Mouse (Mus musculus): ENCODE results near the gene Flnb.
A peak's percentile ranks its signal among the peaks of the same experiment; 100 is the strongest.

Flnb gene

DNA sequence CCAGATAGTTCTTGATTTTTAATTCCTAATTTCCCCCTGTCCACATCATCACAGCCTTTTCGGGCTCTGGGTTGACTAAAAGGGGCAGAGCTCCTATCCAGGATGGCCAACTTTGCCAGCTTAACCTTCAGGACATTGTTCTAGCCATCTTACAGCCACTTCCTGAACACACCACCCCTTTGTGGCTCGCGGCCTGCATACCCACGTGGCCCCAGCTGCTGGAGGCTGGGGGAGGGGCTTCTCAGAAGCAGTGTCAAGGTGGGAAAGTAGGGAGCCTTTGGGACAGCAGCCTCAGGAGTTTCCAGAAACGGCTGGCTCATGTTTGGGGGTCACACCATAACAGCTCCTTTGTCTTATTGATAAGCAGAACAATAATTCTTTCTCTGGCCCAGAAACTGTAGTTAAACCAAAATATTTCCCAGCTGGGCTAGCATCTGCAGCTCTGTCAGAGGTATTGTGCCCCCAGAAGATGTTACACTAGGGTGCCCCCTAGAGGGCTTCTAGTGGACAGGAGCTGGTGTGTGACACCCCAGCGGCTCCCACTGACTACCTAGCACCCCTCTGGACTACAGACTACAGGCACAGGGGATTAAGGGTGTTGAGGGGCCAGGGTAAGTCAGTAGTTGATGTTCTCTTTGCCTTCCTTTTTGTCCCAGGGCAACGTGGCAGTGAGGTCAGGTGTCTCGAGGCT is 126.7 kb downstream of the Flnb start:
- no peak for DNase-seq (ENCODE audit: low spot score)

DNA sequence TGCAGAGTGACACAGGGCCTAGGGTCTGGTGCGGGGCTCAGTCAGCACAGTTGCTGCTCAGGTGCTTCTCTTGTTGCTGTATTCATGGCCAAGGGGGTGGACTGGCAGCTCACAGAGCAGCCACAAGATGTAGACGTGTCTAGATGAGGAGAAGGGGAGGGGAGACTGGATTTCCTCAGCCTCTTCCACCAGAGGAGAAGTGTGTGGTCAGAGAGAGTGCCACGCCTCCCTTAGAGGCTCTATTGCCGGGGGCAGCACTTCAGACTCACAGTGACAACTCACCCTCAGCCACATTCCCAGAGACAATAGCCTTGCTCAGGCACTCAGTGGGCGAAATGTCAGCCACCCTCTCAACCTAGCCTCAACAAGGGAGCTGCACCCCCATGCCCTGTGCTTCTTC is 127.5 kb downstream of the Flnb start:
- DNase-seq (ENCODE audit: low spot score) = no peak

DNA sequence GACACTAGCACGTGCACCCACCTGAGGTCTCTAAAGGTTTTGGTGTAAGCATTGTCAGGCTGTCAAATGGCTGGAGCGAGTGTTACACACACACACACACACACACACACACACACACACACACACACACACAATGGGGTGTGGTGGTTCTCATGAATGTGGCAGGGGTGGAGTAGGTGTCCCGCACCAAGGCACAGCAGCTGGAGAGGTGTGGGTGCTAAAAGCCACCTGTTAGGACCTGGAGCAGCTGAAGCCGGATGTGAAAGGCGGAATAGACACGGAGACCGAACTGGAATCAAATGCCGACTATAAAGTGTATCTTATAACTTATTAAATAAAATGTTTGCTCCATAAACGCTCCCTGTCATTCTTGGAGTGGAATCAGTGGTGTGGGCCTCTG is 133.5 kb downstream of the Flnb start:
- DNase-seq (ENCODE audit: low spot score) = no peak

DNA sequence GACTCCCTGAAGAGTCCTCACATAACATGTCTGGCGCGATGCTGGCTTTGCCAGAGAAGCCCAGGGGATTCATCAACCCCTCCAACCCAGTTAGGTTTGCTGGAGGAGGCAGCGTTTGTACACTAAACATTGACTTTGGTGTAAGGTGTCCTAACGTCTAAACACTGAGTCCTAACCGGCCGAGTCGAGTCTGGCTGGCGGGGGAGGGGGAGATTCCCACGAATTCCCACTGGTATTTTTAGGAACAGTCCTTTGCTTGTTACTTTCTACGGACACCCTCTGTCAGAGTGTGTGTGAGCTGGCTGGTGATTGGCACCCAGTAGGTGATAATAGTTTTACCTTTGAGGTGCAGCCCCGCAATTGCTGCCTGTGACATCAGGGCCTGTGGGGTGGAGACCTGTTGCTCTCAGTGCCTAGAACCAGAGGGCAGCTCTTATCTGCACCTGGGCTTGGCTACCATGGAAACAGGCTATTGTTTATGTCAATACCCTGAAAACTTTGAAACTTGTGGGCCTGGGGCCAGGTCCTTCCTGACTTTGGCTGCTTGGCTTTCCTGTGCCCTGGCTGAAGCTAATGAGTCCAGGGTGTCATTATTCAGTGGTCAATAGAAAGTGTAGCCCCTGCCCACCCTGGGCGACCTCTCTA is 135.0 kb downstream of the Flnb start:
- DNase-seq (ENCODE audit: low spot score) = peak; percentile 35

DNA sequence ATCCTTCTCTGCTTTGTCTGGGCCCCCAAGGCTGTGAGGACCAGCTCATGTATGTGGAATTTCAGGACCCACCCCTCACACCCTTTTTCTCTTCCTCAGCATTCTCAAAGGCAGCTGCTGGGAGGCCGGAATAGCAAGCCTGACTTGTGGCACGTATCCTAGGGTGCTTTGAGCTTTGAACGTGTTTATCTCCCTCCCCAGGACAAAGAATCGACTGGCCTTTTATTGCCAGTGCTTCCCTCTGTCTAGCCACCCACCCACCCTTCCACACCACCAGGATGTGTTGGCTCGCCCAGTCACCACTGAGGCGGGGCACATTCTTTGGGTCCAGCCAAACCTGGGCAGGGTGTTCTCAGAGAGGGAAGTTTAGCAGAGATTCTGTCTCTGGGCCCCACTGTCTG is 136.3 kb downstream of the Flnb start:
- peak; percentile 69 for DNase-seq (ENCODE audit: low spot score)

DNA sequence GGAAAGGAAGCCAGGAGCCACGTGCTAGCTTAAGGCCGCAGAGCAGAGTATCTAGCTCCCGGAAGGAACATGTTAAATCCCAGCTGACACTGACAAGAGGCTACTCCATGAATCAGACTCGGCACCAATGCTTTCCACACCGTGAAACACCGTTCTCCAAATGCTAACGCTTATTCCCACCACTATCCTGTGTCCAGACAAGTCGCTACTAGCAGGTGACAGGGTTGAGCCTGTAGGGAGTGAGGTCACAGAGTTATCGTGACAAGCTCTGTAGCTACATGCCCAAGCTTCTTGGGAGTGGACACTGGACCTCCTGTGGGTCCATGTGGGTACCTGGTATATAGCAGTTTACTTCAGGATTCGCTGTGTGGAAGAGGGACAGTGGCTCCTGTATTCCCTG is 138.7 kb downstream of the Flnb start:
- DNase-seq (ENCODE audit: low spot score) = peak; percentile 76

DNA sequence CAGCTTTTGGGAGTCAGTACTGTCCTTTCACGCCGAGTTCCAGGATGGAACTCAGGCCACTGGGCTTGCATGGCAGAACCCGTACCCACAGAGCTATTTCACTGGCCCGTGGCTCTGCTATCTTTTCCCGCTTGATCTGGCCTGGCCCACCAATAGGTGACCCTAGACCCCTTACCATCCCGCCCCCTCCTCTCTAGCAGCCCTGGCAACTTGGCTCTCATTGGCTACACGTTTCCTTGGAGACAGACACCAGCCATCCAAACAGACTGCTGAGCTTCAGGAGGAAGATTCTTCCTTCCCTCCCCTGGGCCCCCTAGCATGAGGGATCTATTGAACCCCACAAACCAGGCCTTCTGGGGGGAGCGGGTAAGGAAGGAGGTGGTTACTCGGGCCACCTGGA is 139.3 kb downstream of the Flnb start, which contains the start of gene Gm45521:
Gene Gm45521, plus strand, starts transcription at position 240 of the 400 bp plus-strand sequence.
- DNase-seq (ENCODE audit: low spot score) = no peak

DNA sequence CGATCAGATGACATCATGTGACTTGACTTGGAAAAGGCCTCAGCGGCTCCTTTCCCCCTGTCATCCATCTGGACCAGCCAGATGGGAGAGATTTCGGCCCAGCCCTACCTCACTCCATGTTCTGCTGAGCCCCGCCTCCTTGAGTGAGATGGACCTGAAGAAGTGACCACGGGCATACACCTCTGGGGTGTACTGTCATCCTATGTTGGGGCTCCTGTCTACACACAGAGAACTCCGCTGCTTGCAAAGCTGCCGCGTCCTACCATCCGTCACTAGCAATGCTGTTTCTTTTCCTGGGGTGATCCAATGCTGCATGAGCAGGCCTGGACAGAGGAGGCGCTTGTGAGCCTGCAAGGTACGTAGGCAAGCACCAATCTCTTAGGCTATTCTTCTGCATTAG is 142.9 kb downstream of the Flnb start:
- DNase-seq (ENCODE audit: low spot score) = no peak

DNA sequence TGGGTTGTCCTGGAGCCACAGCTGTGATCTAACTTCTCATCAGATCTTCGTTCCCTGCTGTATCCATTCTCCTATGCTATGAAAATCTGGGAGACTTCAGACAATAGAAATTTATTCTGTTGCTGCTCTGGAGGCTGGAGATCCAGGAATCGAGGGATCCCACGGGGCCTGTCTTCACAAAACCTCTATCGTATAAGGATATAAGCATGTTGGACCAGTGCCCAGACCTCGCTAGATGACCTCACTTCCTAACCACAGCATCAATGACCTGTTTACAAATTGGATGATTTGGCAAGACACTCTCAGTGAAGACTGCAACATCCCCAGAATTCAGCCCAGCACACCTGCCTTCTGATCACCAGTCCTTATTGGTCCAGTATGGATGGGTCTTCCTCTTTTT is 144.0 kb downstream of the Flnb start:
- no peak for DNase-seq (ENCODE audit: low spot score)

DNA sequence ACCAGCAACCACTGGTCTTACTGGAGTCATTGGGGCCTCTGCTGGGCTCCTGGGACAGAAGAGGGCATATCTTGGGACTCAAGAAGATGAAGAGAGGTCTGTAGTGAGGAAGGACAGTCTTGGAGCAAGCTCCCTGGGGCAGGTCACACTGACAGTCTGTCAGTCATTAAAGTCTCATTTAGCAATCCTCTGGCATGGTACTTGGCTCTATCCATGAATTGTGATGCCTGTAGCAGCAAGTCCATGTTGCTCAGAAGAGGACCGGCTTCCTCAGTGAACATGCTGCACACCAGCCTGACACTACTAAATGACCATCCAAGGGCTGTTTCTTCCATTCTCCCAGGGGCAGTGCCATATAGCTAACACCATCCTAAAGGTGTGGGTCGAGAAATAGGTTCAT is 144.9 kb downstream of the Flnb start:
- DNase-seq (ENCODE audit: low spot score) = no peak

DNA sequence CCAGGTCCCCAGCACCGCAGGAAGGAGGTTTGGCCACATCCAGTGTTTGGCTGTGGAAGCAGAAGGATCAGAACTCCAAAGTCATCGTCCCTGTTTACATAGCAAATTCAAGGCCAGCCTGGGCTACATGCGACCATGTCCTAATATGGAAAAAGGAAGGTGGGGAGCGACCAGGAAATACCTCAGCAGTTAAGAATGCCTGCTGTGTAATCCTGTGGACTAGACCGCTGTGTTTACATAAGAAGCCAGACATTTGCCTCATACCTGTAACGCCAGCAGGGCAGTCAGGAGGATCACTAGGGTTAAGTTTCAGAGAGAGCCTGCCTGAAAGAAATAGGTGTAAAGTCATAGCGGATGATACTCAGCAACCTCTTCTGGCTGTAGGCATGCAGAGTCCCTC is 145.4 kb downstream of the Flnb start:
- no peak for DNase-seq (ENCODE audit: low spot score)

DNA sequence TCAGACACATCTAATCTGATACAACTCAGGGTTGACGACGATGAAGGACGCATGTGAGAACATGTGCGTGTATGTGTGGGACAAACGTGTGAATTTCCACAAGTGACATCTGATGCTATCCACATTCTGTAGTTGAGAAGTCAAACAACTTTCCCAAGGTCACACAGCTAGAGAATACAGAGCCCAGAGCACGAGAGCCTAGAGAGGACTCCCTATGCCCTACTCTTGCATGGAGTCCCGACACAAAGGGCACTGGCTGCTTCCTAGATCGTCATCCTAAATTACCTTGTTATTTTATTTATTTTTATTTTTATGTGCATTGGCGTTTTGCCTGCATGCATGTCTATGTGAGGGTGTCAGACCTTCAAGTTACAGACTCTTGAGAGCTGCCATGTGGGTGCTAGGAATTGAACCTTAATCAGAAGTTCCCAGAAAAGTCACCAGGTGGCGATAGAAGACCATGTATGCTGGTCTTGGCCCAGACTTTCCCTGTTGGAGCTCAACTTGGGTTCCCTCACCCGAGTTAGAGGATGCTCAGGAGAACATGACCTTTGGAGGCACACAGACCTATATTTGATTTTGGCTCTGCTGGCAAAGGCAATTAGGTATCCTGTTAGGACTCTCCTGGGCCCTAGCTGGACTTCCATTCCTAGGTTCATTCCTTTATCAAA is 146.6 kb downstream of the Flnb start:
- peak; percentile 75 for DNase-seq (ENCODE audit: low spot score)

DNA sequence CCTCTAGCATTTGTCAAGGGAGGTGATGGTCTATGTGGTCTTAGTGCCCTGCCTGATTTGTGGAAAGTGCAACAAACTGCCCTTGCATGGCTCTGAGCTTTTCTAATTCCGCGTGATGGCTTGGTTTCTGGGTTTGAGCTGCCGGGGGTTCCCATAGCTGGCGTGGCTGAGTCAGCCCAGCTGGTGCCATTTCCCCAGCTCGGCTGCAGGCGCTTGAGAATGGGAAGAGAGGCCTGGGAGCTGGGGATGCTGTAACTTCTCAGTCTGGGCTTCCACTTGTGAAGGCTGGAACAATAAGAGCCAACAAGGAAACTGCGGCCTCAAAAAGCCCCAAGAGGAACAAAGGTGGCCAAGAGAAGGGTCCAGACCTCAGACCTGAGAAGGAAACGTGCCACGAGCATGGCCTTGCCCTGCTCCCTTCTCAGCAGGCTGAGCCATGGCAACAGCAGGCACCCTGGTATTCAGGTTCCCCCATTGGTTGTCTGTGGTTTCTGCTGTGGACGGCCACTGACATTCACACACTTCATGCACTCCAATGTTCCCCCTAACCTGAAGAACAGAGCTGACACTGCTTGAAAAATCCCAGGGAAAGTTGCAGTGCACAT is 154.2 kb downstream of the Flnb start:
- DNase-seq (ENCODE audit: low spot score) = no peak

DNA sequence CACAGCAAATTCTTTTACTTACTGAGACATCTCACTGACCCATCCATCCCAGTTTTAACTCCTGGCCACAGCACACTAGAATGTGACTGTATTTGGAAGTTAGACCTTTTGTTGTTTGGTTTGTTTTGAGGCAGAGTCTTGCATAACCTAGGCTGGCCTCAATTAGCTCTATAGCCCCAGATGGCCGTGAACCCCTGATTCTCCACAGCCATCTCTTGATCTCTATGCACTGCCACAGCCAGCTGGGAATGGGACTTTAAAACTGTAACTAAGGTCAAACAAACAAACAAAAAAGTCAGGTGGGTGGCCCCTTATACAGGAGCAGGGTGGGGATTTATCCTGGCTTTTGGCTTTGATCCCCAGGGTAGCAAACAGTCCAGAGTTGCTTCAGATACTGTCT is 156.9 kb downstream of the Flnb start:
- no peak for DNase-seq (ENCODE audit: low spot score)

DNA sequence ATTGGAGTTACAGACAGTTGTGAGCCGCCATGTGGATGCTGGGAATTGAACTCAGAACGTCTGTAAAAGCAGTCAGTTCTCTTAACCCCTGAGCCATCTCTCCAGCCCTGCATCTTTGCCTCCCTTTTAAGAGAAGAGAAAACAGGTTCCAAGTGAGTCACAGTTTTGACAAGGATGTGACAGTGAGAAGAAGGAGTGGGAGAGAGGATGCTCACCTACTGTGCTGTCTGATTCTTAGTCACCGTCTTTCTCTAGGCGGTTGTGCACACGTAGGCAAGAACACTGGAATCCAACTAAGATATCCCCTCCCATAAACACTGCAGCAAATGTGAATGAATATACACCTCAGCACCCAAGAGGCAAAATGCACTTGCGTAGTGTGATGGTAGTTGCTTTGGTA is 157.4 kb downstream of the Flnb start:
- DNase-seq (ENCODE audit: low spot score) = no peak

DNA sequence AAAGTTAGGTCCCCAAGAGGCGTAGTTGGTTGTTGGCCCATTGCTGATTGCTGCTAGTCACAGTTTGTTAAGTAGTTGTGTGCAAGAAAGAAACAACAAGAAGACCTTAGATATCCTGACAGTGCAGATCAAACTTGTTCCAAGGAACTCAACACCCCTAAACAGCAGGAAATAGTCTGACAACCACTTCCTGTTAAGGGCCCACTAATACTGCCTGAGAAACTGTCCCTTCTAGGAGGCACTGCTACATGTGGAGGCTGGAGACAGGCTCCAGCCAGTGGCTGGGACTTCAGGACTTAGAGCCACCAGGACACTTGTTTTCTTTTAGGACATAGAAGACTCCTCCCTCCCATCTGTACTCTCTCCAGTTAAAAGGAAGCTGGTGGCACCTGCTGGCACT is 159.7 kb downstream of the Flnb start:
- DNase-seq (ENCODE audit: low spot score) = no peak

DNA sequence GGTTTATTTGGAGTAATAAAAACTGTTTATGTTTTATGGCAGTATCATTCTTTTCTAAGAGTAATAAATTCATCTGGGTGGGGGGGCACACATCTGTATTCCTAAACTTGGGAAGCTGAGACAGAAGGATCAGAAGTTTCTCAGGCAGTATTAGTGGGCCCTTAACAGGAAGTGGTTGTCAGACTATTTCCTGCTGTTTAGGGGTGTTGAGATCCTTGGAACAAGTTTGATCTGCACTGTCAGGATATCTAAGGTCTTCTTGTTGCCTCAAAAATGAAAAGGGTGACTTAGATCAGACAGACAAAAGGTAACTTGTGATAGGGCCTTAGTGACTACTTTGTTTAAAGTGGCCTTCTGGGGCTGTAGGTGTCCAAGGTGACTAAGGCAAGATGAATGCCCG is 160.4 kb downstream of the Flnb start:
- DNase-seq (ENCODE audit: low spot score) = no peak

DNA sequence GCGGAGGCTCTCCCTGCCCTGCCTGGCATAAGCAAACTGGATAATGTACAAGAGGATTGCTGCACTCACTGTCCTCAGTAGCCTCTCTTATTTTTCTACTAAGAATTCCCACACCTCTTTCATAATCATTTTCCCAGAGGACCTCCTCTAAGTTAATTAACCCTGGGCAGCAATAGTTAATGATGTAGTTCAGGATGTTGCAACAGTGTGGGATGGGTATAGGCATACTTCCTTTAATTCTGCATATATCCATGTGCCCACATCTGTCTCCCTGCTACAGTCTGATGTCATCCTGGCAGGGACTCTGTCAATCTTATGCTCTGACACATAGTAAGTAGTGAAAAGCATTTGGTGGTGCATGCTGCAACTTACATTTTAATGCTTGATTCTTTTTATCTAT is 163.5 kb downstream of the Flnb start:
- DNase-seq (ENCODE audit: low spot score) = no peak

DNA sequence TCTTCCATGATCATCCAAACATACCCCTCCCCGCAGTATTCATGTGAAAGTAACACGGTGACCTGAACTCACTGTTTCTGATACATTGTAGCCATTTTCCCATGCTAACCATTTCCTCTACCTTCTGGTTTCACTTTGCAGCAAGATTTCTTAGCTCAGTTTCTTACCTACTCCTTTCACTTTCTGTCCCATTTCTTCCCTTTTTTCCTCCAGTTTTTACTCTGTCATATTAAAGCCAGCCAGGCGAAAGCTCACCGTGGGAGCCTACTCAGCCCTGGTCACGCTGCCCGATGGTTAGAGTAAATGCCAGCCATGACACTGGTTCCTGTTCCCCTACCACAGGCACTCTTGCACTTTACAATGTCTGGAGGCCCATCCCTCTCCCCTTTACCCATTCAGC is 169.2 kb downstream of the Flnb start:
- no peak for DNase-seq (ENCODE audit: low spot score)

DNA sequence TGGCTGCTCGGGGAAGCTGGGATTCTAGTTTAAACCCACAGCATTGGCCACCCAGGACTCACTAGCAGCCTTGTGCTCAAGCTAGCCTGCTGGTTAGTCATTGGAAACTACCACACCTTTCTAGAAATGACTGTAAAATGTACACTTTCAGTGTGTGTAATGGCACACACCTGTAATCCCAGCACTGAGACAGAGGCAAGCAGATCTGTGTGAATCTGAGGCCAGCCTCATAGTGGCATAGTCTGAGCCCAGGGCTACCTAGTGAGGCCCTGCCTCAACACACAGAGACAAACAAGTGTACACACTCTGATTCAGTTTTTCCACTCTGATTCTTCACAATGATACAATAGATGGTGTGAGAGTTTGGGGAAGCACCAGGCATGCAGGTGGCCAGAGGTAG is 171.6 kb downstream of the Flnb start:
- DNase-seq (ENCODE audit: low spot score) = no peak

DNA sequence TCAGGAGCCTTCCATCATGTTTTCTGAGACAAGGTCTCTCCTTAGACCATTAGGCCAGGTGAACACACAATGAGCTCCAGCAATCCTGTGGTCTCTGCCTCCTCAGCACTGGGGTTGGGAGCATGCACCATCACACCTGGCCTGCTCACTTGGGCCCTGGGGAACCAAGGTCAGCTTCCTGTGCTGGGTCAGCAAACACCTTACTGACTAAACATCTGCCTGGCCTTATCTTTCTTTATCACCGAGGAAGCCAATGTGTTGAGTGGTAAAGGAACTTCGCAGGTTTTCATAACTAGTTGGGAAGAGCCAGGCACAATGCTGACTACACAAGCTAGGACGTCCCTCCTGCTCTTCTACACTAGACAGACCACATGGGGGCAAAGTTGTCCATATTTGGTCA is 172.2 kb downstream of the Flnb start:
- no peak for DNase-seq (ENCODE audit: low spot score)

DNA sequence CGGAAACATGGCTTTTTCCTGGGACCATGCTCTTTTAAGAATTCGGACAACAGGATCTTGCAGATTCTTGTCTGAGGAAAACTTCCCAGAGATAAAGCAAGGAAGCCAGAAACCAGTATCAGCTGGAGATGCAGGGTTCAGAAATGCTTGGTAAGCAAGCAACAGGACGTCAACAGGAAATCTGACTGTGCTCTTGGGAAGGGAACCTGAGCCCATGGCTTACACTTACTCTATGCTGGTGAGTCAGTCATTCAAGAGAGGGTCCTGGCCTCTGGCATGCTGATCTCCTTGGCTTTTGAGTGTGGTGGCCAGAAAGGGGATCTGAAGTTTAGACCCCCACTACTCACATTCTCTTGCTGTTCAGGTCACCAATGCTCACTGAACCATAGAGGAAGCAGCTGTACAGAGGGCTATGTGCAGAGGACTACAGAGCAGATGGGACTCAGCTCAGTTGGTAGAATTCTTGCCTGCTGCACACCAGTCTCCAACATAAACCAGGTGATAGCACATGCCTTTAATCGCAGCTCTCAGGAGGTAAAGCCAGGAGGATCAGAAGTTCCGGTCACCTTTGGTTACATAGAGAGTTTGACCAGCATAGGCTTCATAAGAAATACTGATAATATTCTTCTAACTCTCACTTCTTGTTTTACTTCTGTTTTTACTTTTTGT is 173.5 kb downstream of the Flnb start:
- DNase-seq (ENCODE audit: low spot score) = no peak

DNA sequence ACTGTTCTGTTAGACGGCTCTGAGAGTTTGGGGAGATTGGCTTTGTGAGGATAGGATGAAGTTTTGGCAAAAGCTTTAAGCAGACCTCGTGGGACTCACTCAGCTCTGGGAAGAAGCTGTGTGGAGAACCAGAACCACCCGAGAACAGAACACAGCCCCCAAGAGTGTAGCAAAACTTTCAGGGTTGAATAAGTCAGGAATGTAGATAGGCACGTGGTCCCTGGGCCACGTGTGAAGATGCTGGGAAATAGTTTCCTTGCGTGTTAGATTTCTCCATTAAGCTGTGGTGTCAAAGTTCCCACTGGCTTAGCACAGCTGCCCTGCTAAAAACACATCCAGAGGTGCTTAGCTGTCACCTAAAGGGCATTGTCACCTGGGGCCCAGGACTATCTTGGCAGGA is 174.4 kb downstream of the Flnb start:
- DNase-seq (ENCODE audit: low spot score) = no peak

All from urinary bladder, postnatal 14 days (tissue).